Mouse (Mus musculus) ES-Bruce4 (cell line): ENCODE measurements around the gene Hist1h3i. TPM values are rescaled to one million over a fixed set of nuclear protein-coding genes. Genes with fewer than 3 reads are reported as not detected.
"Not testable (repeated sequence)": the region's sequence is repeated elsewhere in the genome, so short reads cannot be mapped to it uniquely, and the experiment has no call there.

Experiments used
- H3K27ac ChIP-seq: 2 replicates; pipeline ENCODE4 v1.5.1; 2012; ENCODE audit warnings: low read length, inconsistent platforms; ENCODE audit not compliant: insufficient read depth
- H3K27me3 ChIP-seq: 2 replicates; pipeline ENCODE4 v1.6.1; 2012; ENCODE audit warnings: mild to moderate bottlenecking, low read length, inconsistent platforms; ENCODE audit not compliant: control insufficient read depth, poor library complexity, insufficient read depth, severe bottlenecking
- H3K36me3 ChIP-seq: 2 replicates; pipeline ENCODE4 v1.6.1; 2012; ENCODE audit warnings: inconsistent platforms, mild to moderate bottlenecking, low read length, moderate library complexity; ENCODE audit not compliant: control insufficient read depth, poor library complexity, insufficient read depth, severe bottlenecking
- H3K4me1 ChIP-seq: one replicate; pipeline ENCODE4 v1.8.1; 2011; ENCODE audit warnings: low read length; ENCODE audit not compliant: control insufficient read depth, insufficient read depth
- H3K4me3 ChIP-seq: 2 replicates; pipeline ENCODE4 v1.5.1; 2011; ENCODE audit warnings: low read depth, mild to moderate bottlenecking, low read length
- H3K9ac ChIP-seq: 2 replicates; pipeline ENCODE4 v1.6.1; 2012; ENCODE audit warnings: low read depth, mild to moderate bottlenecking, inconsistent platforms; ENCODE audit not compliant: poor library complexity, severe bottlenecking
- H3K9me3 ChIP-seq: replicated peaks from 2 replicates; pipeline ENCODE4 v1.6.1; 2012; ENCODE audit warnings: mild to moderate bottlenecking, low read length, inconsistent platforms; ENCODE audit not compliant: control insufficient read depth, poor library complexity, insufficient read depth, severe bottlenecking
- CTCF ChIP-seq: IDR thresholded peaks from one replicate; pipeline ENCODE4 v1.8.1; 2011; ENCODE audit warnings: low read depth, low read length
- EP300 ChIP-seq: IDR thresholded peaks from 2 replicates; pipeline ENCODE4 v1.6.1; 2011; ENCODE audit warnings: low read depth, low read length; ENCODE audit not compliant: insufficient read depth
- POLR2A ChIP-seq: IDR thresholded peaks from one replicate; pipeline ENCODE4 v1.8.1; 2011; ENCODE audit warnings: low read length; ENCODE audit not compliant: insufficient read depth
- polyA plus RNA-seq: library from polyadenylated mRNA; stranded (reverse); fragments of >200 nt; gene quantifications from 2 replicates; pipeline ENCODE4 v1.2.4, GENCODE M21; 2011; ENCODE audit warnings: low read depth; ENCODE audit not compliant: missing spikeins, insufficient read depth, insufficient read length

The Hist1h3i gene
- polyA plus RNA-seq, 1 experiment: not detected

- no peak overlapping the region for H3K27ac ChIP-seq
- peaks cover 5% of the 10 kb centered on the region for H3K36me3 ChIP-seq
- H3K27me3 ChIP-seq: no peaks in the 10 kb centered on the region
- no peak for TF ChIP-seq POLR2A
- no peaks in the 10 kb centered on the region for H3K4me1 ChIP-seq
- no peak overlapping the region for H3K4me3 ChIP-seq
- no peaks in the 10 kb centered on the region for H3K9me3 ChIP-seq
- H3K9ac ChIP-seq: no peak overlapping the region
Observed at GRCm38 (mm10) chr13:21751417-21751816, 31.8 kb downstream of the Hist1h3i start.

GRCm38 (mm10) chr13:21750159-21751017, 32.8 kb downstream of the Hist1h3i start, which contains the start of gene Hist1h4k:
TSS of gene Hist1h4k (minus strand) at chr13:21750505.
- not testable (repeated sequence) for H3K9me3 ChIP-seq, H3K27me3 ChIP-seq, H3K36me3 ChIP-seq, H3K4me1 ChIP-seq
- peak; percentile 89 for TF ChIP-seq POLR2A
- TF ChIP-seq EP300: peak; percentile 71
- Histone ChIP-seq H3K27ac (peak within 1 kb of the TSS; percentile 92), H3K9ac (peak within 1 kb of the TSS; percentile 96), H3K4me3 (peak within 1 kb of the TSS; percentile 83)

- peak overlapping the region; percentile 83 for H3K4me3 ChIP-seq
- H3K36me3 ChIP-seq: peaks cover 5% of the 10 kb centered on the region
- H3K4me1 ChIP-seq: no peaks in the 10 kb centered on the region
- H3K27ac ChIP-seq: peak overlapping the region; percentile 92
- H3K9ac ChIP-seq: peak overlapping the region; percentile 96
- TF ChIP-seq EP300 (no peak), POLR2A (no peak), CTCF (no peak)
- no peaks in the 10 kb centered on the region for H3K27me3 ChIP-seq
- no peaks in the 10 kb centered on the region for H3K9me3 ChIP-seq
Observed at GRCm38 (mm10) chr13:21749387-21750158, 33.6 kb downstream of the Hist1h3i start.

GRCm38 (mm10) chr13:21745006-21745405, 38.2 kb downstream of the Hist1h3i start:
- TF ChIP-seq POLR2A (no peak), EP300 (no peak), CTCF (no peak)
- Histone ChIP-seq H3K27ac (no peak overlapping the region), H3K4me3 (no peak overlapping the region), H3K9ac (no peak overlapping the region), H3K9me3 (no peaks in the 10 kb centered on the region), H3K27me3 (no peaks in the 10 kb centered on the region), H3K4me1 (no peaks in the 10 kb centered on the region), H3K36me3 (peaks cover 5% of the 10 kb centered on the region)

GRCm38 (mm10) chr13:21734906-21735767, 48.0 kb downstream of the Hist1h3i start, which contains the start of gene Hist1h4j:
TSS of gene Hist1h4j (plus strand) at chr13:21735064.
- Histone ChIP-seq H3K4me3 (peak within 1 kb of the TSS; percentile 59), H3K27ac (peak within 1 kb of the TSS; percentile 87), H3K9ac (peak within 1 kb of the TSS; percentile 64)
- H3K36me3 ChIP-seq, H3K4me1 ChIP-seq, H3K9me3 ChIP-seq, H3K27me3 ChIP-seq: not testable (repeated sequence)
- peak; percentile 91 for TF ChIP-seq POLR2A
- peak; percentile 82; the same call in 1 of the 2 replicates for TF ChIP-seq EP300
